Mouse (Mus musculus): ENCODE measurements at regions not wholly inside any gene's neighbourhood (a gene's known extent, or its start where the extent isn't known, plus 50 kb on each side); places are given as distances from the start of the nearest gene placed in this dataset.
A peak's percentile ranks its signal among the peaks of the same experiment; 100 is the strongest.

- DNase-seq: no peak
Measured at GRCm38 (mm10) chr15:88214286-88214685, 385.8 kb upstream of the Zdhhc25 start.

- no peak for DNase-seq
Measured at GRCm38 (mm10) chr15:88229456-88229855, 370.6 kb upstream of the Zdhhc25 start.

GRCm38 (mm10) chr15:88244606-88245005, 355.5 kb upstream of the Zdhhc25 start:
- no peak for DNase-seq

GRCm38 (mm10) chr15:88245496-88246246, 354.4 kb upstream of the Zdhhc25 start:
- no peak for DNase-seq

- peak; percentile 95 to 97 for DNase-seq
Measured at GRCm38 (mm10) chr15:88247974-88248625, 352.0 kb upstream of the Zdhhc25 start.

GRCm38 (mm10) chr15:88288051-88288450, 312.1 kb upstream of the Zdhhc25 start:
- no peak for DNase-seq

- DNase-seq: no peak
Measured at GRCm38 (mm10) chr15:88288696-88289095, 311.4 kb upstream of the Zdhhc25 start.

- no peak for DNase-seq
Measured at GRCm38 (mm10) chr15:88290740-88291363, 309.2 kb upstream of the Zdhhc25 start.

- DNase-seq: peak; percentile 47 to 59
Measured at GRCm38 (mm10) chr15:88299061-88299460, 301.0 kb upstream of the Zdhhc25 start.

- no peak for DNase-seq
Measured at GRCm38 (mm10) chr15:88311158-88311557, 288.9 kb upstream of the Zdhhc25 start.

GRCm38 (mm10) chr15:88314810-88315459, 285.2 kb upstream of the Zdhhc25 start:
- DNase-seq: peak; percentile 57 to 62

GRCm38 (mm10) chr15:88318048-88318447, 282.1 kb upstream of the Zdhhc25 start:
- no peak for DNase-seq

GRCm38 (mm10) chr15:88319527-88319926, 280.6 kb upstream of the Zdhhc25 start:
- DNase-seq: no peak

- DNase-seq: no peak
Measured at GRCm38 (mm10) chr15:88323584-88324375, 276.3 kb upstream of the Zdhhc25 start.

- DNase-seq: no peak
Measured at GRCm38 (mm10) chr15:88325108-88325507, 275.0 kb upstream of the Zdhhc25 start.

- DNase-seq: no peak
Measured at GRCm38 (mm10) chr15:88353206-88353605, 246.9 kb upstream of the Zdhhc25 start.

GRCm38 (mm10) chr15:88360375-88361035, 239.6 kb upstream of the Zdhhc25 start:
- DNase-seq: no peak

- peak in 1 of 2 experiments; percentile 27 for DNase-seq
Measured at GRCm38 (mm10) chr15:88361351-88361750, 238.8 kb upstream of the Zdhhc25 start.

- peak; percentile 30 for DNase-seq
Measured at GRCm38 (mm10) chr15:88362966-88363365, 237.1 kb upstream of the Zdhhc25 start.

GRCm38 (mm10) chr15:88370366-88370765, 229.7 kb upstream of the Zdhhc25 start:
- DNase-seq: peak; percentile 15 to 19

GRCm38 (mm10) chr15:88372039-88372438, 228.1 kb upstream of the Zdhhc25 start:
- DNase-seq: no peak

- no peak for DNase-seq
Measured at GRCm38 (mm10) chr15:88373923-88374322, 226.2 kb upstream of the Zdhhc25 start.

All from cerebellum, postnatal 36 days (tissue).